Mouse (Mus musculus): ENCODE measurements around the gene Lrrc7.

DNA sequence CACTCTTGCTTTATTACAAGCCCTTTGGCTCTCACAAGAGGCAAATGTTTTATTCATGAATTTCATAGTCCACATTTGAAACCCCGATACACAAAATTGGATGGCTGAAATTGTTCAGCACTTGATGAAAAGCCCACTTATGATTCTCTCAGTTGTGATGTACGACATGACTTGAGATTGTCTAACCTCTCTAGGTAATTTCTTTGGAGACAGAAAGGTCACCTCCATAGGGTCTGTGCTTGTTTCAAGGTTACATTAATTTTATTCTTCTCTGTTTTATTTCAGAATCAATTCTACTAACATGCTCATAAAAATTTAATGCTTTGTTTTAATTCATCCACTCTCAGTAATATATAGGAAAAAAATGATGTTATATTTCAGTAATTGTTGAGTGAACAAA lies 351.4 kb downstream of the Lrrc7 start:
- TF ChIP-seq CTCF (IDR thresholded peaks at IDR 0.05; ENCODE audit: insufficient read depth, low read length), result no peak
- no peak for TF ChIP-seq POLR2A (IDR thresholded peaks at IDR 0.05; ENCODE audit: borderline replicate concordance, extremely low read depth, low read depth, low read length)

Measured in lung, adult 2 months (tissue).